Mouse (Mus musculus) intestine, postnatal 0 days (tissue): ENCODE data around the gene Cisd1. TPM values are rescaled to one million over a fixed set of nuclear protein-coding genes. Genes with fewer than 3 reads are reported as not detected.
A peak's percentile ranks its signal among the peaks of the same experiment; 100 is the strongest.

ENCODE experiments used
- ATAC-seq: fragments of 200-750 bp; cut with Nextera tagmentation; 2 replicates; pipeline ENCODE4 v1.8.0; 2017; ENCODE audit warnings: mild to moderate bottlenecking, moderate TSS enrichment, moderate library complexity
- H3K27ac ChIP-seq: fragments of 300-500 bp; sonication (generic); 2 replicates; pipeline ENCODE4 v1.5.1; 2014; ENCODE audit warnings: mild to moderate bottlenecking, low read depth, low read length, moderate library complexity
- H3K27me3 ChIP-seq: fragments of 300-500 bp; sonication (generic); replicated peaks from 2 replicates; pipeline ENCODE4 v1.6.1; 2014; ENCODE audit warnings: low read length, mixed read lengths; ENCODE audit not compliant: control insufficient read depth, insufficient read depth
- H3K36me3 ChIP-seq: fragments of 300-500 bp; sonication (generic); 2 replicates; pipeline ENCODE4 v1.6.1; 2014; ENCODE audit warnings: mild to moderate bottlenecking, moderate library complexity; ENCODE audit not compliant: control insufficient read depth, insufficient read depth
- H3K4me1 ChIP-seq: fragments of 300-500 bp; sonication (generic); replicated peaks from 2 replicates; pipeline ENCODE4 v1.6.1; 2014; ENCODE audit warnings: antibody characterized with exemption, low read length, mixed read lengths; ENCODE audit not compliant: control insufficient read depth, insufficient read depth
- H3K4me2 ChIP-seq: fragments of 300-500 bp; sonication (generic); replicated peaks from 2 replicates; pipeline ENCODE4 v1.6.1; 2014; ENCODE audit warnings: low read depth, mild to moderate bottlenecking, moderate library complexity
- H3K4me3 ChIP-seq: fragments of 300-500 bp; sonication (generic); 2 replicates; pipeline ENCODE4 v1.5.1; 2014; ENCODE audit warnings: low read depth, low read length
- H3K9ac ChIP-seq: fragments of 300-500 bp; sonication (generic); 2 replicates; pipeline ENCODE4 v1.6.1; 2014; ENCODE audit warnings: mild to moderate bottlenecking, low read depth, low read length
- H3K9me3 ChIP-seq: fragments of 300-500 bp; sonication (generic); 2 replicates; pipeline ENCODE4 v1.6.1; 2016; ENCODE audit warnings: mixed run types; ENCODE audit not compliant: control insufficient read depth
- CTCF ChIP-seq: sonication (generic); IDR thresholded peaks from 2 replicates; pipeline ENCODE4 v1.5.1; 2016; ENCODE audit warnings: low read depth, mild to moderate bottlenecking, control low read depth, antibody characterized with exemption, moderate library complexity
- WGBS: fragments of 180-500 bp; shearing (Covaris S2); extraction: QIAGEN DNeasy Blood & Tissue Kit; methylation state at CpG from one replicate; pipeline ENCODE4 v1.1.7; 2014; 5-methylcytosine and 5-hydroxymethylcytosine counted together
- polyA plus RNA-seq: library from polyadenylated mRNA; unstranded; fragments of >200 nt; fragmentation: Nextera tagmentation; extraction: Ambion mirVana; gene quantifications from 2 replicates; pipeline ENCODE4 v1.2.1, GENCODE M21; 2015

Gene Cisd1
- polyA plus RNA-seq, 1 experiment from 2014 or later: 204 TPM

- Histone ChIP-seq H3K4me3 (peak overlapping the region; percentile 93), H3K27ac (0 out of 2 replicates have a peak overlapping the region, but pooled peaks have one; percentile 92), H3K9me3 (no peaks in the 10 kb centered on the region), H3K36me3 (peaks cover 6% of the 10 kb centered on the region; the same call in 1 of the 2 replicates), H3K4me2 (peak overlapping the region; percentile 86), H3K9ac (peak overlapping the region; percentile 93; the same call in 1 of the 2 replicates), H3K4me1 (peaks cover 5% of the 10 kb centered on the region; the same call in 1 of the 2 replicates), H3K27me3 (no peaks in the 10 kb centered on the region)
- ATAC-seq: no peak
- WGBS: 13% methylated on average over 13 of the region's 13 CpGs
- peak; percentile 47 for TF ChIP-seq CTCF
Measured at GRCm38 (mm10) chr10:71346722-71347508, 2.2 kb upstream of the Cisd1 start.

DNA sequence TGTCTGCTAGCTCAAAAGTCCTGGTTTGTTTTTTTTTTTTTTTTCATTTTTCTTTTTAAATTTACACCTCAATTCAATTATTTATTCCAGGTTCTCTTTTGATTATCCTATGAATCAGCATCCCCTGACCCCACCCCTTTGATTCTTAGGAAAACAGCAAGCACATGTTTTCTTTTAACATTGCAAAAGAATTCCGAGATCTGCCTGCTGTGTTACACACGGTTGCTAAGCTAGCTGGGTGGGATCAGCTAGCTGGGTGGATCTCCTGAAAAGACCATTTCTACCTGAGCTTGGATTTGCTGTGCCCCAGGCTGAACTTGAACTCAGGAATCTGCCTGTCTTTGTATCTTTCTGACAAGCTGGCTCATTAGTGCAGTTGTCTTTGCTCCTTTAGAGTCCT, 1.4 kb upstream of the Cisd1 start:
- H3K36me3 ChIP-seq: peaks cover 6% of the 10 kb centered on the region; the same call in 1 of the 2 replicates
- H3K4me2 ChIP-seq: no peak overlapping the region
- H3K27ac ChIP-seq: no peak overlapping the region
- H3K4me3 ChIP-seq: no peak overlapping the region
- no peak for TF ChIP-seq CTCF
- H3K9ac ChIP-seq: no peak overlapping the region
- H3K9me3 ChIP-seq: no peaks in the 10 kb centered on the region
- peaks cover 5% of the 10 kb centered on the region; the same call in 1 of the 2 replicates for H3K4me1 ChIP-seq
- H3K27me3 ChIP-seq: no peaks in the 10 kb centered on the region
- no peak for ATAC-seq
- WGBS: 67% methylated on average over 2 of the region's 2 CpGs

- Histone ChIP-seq H3K9me3 (no peaks in the 10 kb centered on the region), H3K27ac (no peak overlapping the region), H3K4me1 (peaks cover 14% of the 10 kb centered on the region), H3K4me3 (peak overlapping the region; percentile 66), H3K36me3 (no peaks in the 10 kb centered on the region), H3K27me3 (no peaks in the 10 kb centered on the region), H3K4me2 (peak overlapping the region; percentile 87), H3K9ac (peak overlapping the region; percentile 70)
- no peak for ATAC-seq
- TF ChIP-seq CTCF: no peak
- WGBS: 24% methylated on average over 14 of the region's 14 CpGs
Measured at GRCm38 (mm10) chr10:71343567-71344265, 1.0 kb downstream of the Cisd1 start.

DNA sequence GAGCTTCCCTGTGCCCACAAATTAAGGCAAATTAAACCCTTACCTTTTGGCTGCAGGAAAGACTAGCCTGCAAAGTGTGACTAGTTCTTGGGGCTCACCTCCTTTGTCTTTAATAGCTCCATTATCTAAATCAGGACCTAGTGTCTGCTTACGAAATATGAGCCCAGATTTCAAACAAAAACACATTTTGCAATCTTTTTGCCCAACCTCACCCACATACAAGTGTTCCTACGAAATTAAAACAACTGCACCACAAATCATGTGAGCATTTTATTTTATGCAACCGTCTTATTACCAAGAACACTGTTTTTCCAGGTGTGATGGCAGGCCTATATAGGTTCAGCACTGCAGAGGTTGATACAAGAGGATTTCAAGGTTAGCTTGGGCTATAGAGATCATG, 1.6 kb downstream of the Cisd1 start:
- WGBS: 69% methylated on average over 3 of the region's 3 CpGs
- peaks cover 14% of the 10 kb centered on the region for H3K4me1 ChIP-seq
- no peak for TF ChIP-seq CTCF

DNA sequence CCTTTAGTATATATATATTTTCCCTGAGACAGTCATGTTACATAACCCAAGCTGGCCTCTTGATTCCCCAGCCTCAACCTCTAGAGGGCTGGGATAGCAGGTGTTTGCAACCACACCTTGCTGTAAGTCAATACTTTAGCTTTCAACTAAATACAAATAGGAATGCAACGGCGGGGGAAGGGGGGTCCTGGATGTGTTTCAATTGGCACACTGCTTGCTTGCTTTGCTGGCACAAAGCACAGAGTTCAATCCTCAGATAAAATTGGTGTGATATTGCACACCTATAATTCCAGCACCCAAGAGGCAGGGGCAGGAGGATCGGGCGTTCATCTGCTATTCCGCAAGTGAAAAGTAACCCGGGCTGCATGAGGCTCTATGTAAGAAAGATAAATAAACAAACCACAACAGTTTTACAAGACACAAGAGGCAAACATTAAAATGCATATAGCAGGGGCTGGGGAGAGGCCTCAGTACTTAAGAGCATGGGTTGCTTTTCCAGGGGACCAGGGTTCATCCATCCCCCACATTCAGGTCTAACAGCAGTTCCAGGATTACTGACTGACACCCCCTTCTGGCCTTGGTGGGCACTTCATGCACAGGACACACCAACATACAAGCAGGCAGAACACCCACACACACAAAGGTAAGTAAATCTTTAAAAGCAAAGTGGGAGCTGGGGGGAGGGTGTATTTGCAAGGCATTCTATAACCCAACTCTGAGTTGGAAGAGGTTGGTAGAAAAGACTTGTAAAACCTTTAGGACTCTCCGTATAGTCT, 2.5 kb downstream of the Cisd1 start:
- no peaks in the 10 kb centered on the region for H3K27me3 ChIP-seq
- ATAC-seq: no peak
- H3K9ac ChIP-seq: no peak overlapping the region
- H3K27ac ChIP-seq: no peak overlapping the region
- H3K4me1 ChIP-seq: peaks cover 15% of the 10 kb centered on the region
- no peaks in the 10 kb centered on the region for H3K9me3 ChIP-seq
- no peak overlapping the region for H3K4me3 ChIP-seq
- peak; percentile 52 for TF ChIP-seq CTCF
- H3K36me3 ChIP-seq: no peaks in the 10 kb centered on the region
- WGBS: 70% methylated on average over 7 of the region's 7 CpGs
- H3K4me2 ChIP-seq: no peak overlapping the region

More for the DNA sequence above, 1.6 kb downstream of the Cisd1 start:
- Histone ChIP-seq H3K9me3 (no peaks in the 10 kb centered on the region), H3K4me3 (no peak overlapping the region), H3K4me2 (no peak overlapping the region), H3K27me3 (no peaks in the 10 kb centered on the region), H3K9ac (no peak overlapping the region), H3K27ac (no peak overlapping the region), H3K36me3 (no peaks in the 10 kb centered on the region)
- ATAC-seq: no peak

DNA sequence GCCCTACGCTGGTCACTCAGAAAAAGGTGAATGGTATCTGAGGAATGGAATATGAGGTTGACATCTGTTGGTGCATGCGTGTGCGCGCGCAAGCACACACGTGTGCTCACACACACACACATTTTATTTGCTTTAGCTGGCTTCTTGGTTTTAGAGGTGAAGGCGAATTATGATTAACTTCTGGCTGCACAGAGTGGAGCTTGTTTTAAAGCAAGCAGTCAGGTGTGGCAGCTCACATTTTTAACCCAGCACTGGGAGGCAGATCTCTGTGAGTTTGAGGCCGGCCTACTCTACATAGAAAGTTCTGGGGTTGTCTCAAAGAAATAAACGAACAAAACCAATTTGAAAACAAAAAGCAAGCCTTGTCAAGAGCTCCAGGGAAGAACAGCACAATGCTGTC, 3.5 kb downstream of the Cisd1 start:
- 94% methylated on average over 9 of the region's 9 CpGs for WGBS
- ATAC-seq: no peak

More for the DNA sequence above, 3.5 kb downstream of the Cisd1 start:
- H3K9ac ChIP-seq: no peak overlapping the region
- no peak overlapping the region for H3K27ac ChIP-seq
- no peaks in the 10 kb centered on the region for H3K36me3 ChIP-seq
- no peak overlapping the region for H3K4me2 ChIP-seq
- H3K9me3 ChIP-seq: no peaks in the 10 kb centered on the region
- H3K4me1 ChIP-seq: peaks cover 16% of the 10 kb centered on the region
- H3K4me3 ChIP-seq: no peak overlapping the region
- no peak for TF ChIP-seq CTCF
- H3K27me3 ChIP-seq: no peaks in the 10 kb centered on the region
